11 mouse cellular contexts compared by ENCODE assay signal in genomic region chr17:47146640-47147039, GRCm38 (mm10).
DNase-seq lines count a peak whose midpoint lies in the region; ATAC-seq and TF ChIP-seq lines count a peak whose summit lies in the region.
"Had no signal": no experiment of that assay in that cellular context is flagged by ENCODE, and none has a peak within 500 bp of the region (broad histone marks: within the 10 kb centered on the region; RNA-seq: fewer than 3 reads in every experiment).

No protein-coding gene starts in this region.

- peak; percentile 50 for TF ChIP-seq CTCF in gastrocnemius, adult 2 months (IDR thresholded peaks at IDR 0.05)
- TF ChIP-seq CTCF in midbrain, postnatal 0 days (IDR thresholded peaks at IDR 0.05), result peak; percentile 72

- no peak overlapping the region for H3K9ac ChIP-seq in midbrain, postnatal 0 days (replicated peaks; ENCODE audit: low read length, poor library complexity, severe bottlenecking)
- H3K9ac ChIP-seq in midbrain, embryonic 16.5 days (ENCODE audit: low read depth, low read length), result no peak overlapping the region
- no peak overlapping the region for H3K9ac ChIP-seq in forebrain, embryonic 11.5 days (ENCODE audit: low read length)
- H3K9ac ChIP-seq: limb, embryonic 13.5 days; stomach, embryonic 15.5 days had no signal

- no peaks in the 10 kb centered on the region for H3K9me3 ChIP-seq in midbrain, postnatal 0 days (ENCODE audit: low read length)
- H3K9me3 ChIP-seq in midbrain, embryonic 16.5 days (replicated peaks; ENCODE audit: control insufficient read depth, low read length, poor library complexity, severe bottlenecking), result no peaks in the 10 kb centered on the region
- H3K9me3 ChIP-seq in embryonic facial prominence, embryonic 10.5 days, result no peaks in the 10 kb centered on the region
- H3K9me3 ChIP-seq in forebrain, embryonic 11.5 days (ENCODE audit: control insufficient read depth, low read length), result no peaks in the 10 kb centered on the region
- H3K9me3 ChIP-seq: limb, embryonic 13.5 days; stomach, embryonic 15.5 days had no signal

- H3K36me3 ChIP-seq in midbrain, postnatal 0 days (ENCODE audit: insufficient read depth, low read length), result no peaks in the 10 kb centered on the region
- no peaks in the 10 kb centered on the region for H3K36me3 ChIP-seq in midbrain, embryonic 16.5 days (ENCODE audit: control insufficient read depth, insufficient read depth, low read length)
- peaks cover 29% of the 10 kb centered on the region for H3K36me3 ChIP-seq in embryonic facial prominence, embryonic 10.5 days (replicated peaks)
- no peaks in the 10 kb centered on the region for H3K36me3 ChIP-seq in forebrain, embryonic 11.5 days (ENCODE audit: control insufficient read depth, insufficient read depth, low read length)
- H3K36me3 ChIP-seq: stomach, embryonic 15.5 days had no signal

- intact Hi-C loops in gastrocnemius, adult 2 months (cut with DNase I), result no loop called here

- no peak for ATAC-seq in midbrain, postnatal 0 days (ENCODE audit: low FRiP score)
- ATAC-seq in midbrain, embryonic 16.5 days, result no peak
- ATAC-seq in forebrain, embryonic 11.5 days (replicated peaks; ENCODE audit: low FRiP score), result no peak

- no peak overlapping the region for H3K4me3 ChIP-seq in gastrocnemius, adult 2 months
- no peak overlapping the region for H3K4me3 ChIP-seq in midbrain, postnatal 0 days (ENCODE audit: low read depth, low read length)
- no peak overlapping the region for H3K4me3 ChIP-seq in midbrain, embryonic 16.5 days (ENCODE audit: low read depth, low read length)
- no peak overlapping the region for H3K4me3 ChIP-seq in embryonic facial prominence, embryonic 10.5 days
- no peak overlapping the region for H3K4me3 ChIP-seq in forebrain, embryonic 11.5 days (ENCODE audit: low read depth, low read length)
- H3K4me3 ChIP-seq: erythroblast, embryonic 14.5 days; limb, embryonic 13.5 days; stomach, embryonic 15.5 days had no signal

- no peak overlapping the region for H3K27ac ChIP-seq in gastrocnemius, adult 2 months
- H3K27ac ChIP-seq in midbrain, postnatal 0 days (ENCODE audit: low read depth, low read length), result no peak overlapping the region
- no peak overlapping the region for H3K27ac ChIP-seq in midbrain, embryonic 16.5 days (ENCODE audit: low read length)
- no peak overlapping the region for H3K27ac ChIP-seq in embryonic facial prominence, embryonic 10.5 days (replicated peaks)
- no peak overlapping the region for H3K27ac ChIP-seq in forebrain, embryonic 11.5 days (ENCODE audit: low read depth, low read length)
- H3K27ac ChIP-seq: limb, embryonic 13.5 days; stomach, embryonic 15.5 days had no signal

- DNase-seq in gastrocnemius, adult 2 months, result no peak
- DNase-seq in gastrocnemius, postnatal 4 days (ENCODE audit: low spot score in 2 of 2), result no peak
- peak; percentile 27 for DNase-seq in midbrain, postnatal 0 days (ENCODE audit: low spot score)
- DNase-seq in embryonic facial prominence, embryonic 10.5 days (ENCODE audit: low spot score), result peak; percentile 37
- peak; percentile 51 for DNase-seq in thymus, postnatal 25 days
- no peak for DNase-seq in forebrain, embryonic 11.5 days (ENCODE audit: low spot score)
- DNase-seq in spleen, postnatal 36 days (ENCODE audit: low spot score in 2 of 2), result no peak

- H3K4me1 ChIP-seq in midbrain, postnatal 0 days (ENCODE audit: insufficient read depth, low read length), result peaks cover 15% of the 10 kb centered on the region
- H3K4me1 ChIP-seq in midbrain, embryonic 16.5 days (ENCODE audit: control insufficient read depth, insufficient read depth, low read length), result peaks cover 44% of the 10 kb centered on the region
- H3K4me1 ChIP-seq in embryonic facial prominence, embryonic 10.5 days, result peaks cover 71% of the 10 kb centered on the region
- peaks cover 9% of the 10 kb centered on the region; the same call in 1 of the 2 replicates for H3K4me1 ChIP-seq in forebrain, embryonic 11.5 days (replicated peaks; ENCODE audit: control insufficient read depth, insufficient read depth, low read length)

- WGBS in midbrain, postnatal 0 days, result 94% methylated on average over 4 of the region's 4 CpGs
- WGBS in midbrain, embryonic 16.5 days, result 94% methylated on average over 4 of the region's 4 CpGs
- 86% methylated on average over 4 of the region's 4 CpGs for WGBS in embryonic facial prominence, embryonic 10.5 days
- WGBS in forebrain, embryonic 11.5 days, result 91% methylated on average over 4 of the region's 4 CpGs

- no peak overlapping the region for H3K4me2 ChIP-seq in midbrain, postnatal 0 days (ENCODE audit: low read depth, low read length, poor library complexity, severe bottlenecking)
- H3K4me2 ChIP-seq in midbrain, embryonic 16.5 days (ENCODE audit: low read length), result no peak overlapping the region
- H3K4me2 ChIP-seq in forebrain, embryonic 11.5 days (ENCODE audit: low read depth, low read length, severe bottlenecking), result no peak overlapping the region
- H3K4me2 ChIP-seq: limb, embryonic 13.5 days; stomach, embryonic 15.5 days had no signal

- H3K27me3 ChIP-seq in midbrain, postnatal 0 days (ENCODE audit: insufficient read depth, low read length), result no peaks in the 10 kb centered on the region
- H3K27me3 ChIP-seq in midbrain, embryonic 16.5 days (ENCODE audit: control insufficient read depth, insufficient read depth, low read depth, low read length), result no peaks in the 10 kb centered on the region
- H3K27me3 ChIP-seq in embryonic facial prominence, embryonic 10.5 days (replicated peaks; ENCODE audit: low read depth, poor library complexity, severe bottlenecking), result no peaks in the 10 kb centered on the region
- H3K27me3 ChIP-seq in forebrain, embryonic 11.5 days (ENCODE audit: control insufficient read depth, insufficient read depth, low read length), result no peaks in the 10 kb centered on the region
- H3K27me3 ChIP-seq: limb, embryonic 13.5 days; stomach, embryonic 15.5 days had no signal

Comparison
In these comparisons a context has a peak if more than half of its experiments do, and no peak if none do; other contexts are left out.
1. DNase-seq: peak in midbrain, postnatal 0 days (single experiment), embryonic facial prominence, embryonic 10.5 days (single experiment) and thymus, postnatal 25 days (single experiment); none in gastrocnemius, adult 2 months (single experiment), gastrocnemius, postnatal 4 days (0 of 2), forebrain, embryonic 11.5 days (single experiment) and spleen, postnatal 36 days (0 of 2).